Mouse (Mus musculus): ENCODE data around the gene Tango2.

Gene Tango2

GRCm38 (mm10) chr16:18383045-18383726, 35.3 kb upstream of the Tango2 start:
- no peak for DNase-seq (ENCODE audit: low read depth)

GRCm38 (mm10) chr16:18381621-18382258, 33.8 kb upstream of the Tango2 start:
- no peak for DNase-seq (ENCODE audit: low read depth)

- no peak for DNase-seq (ENCODE audit: low read depth)
Observed at GRCm38 (mm10) chr16:18380495-18381063, 32.7 kb upstream of the Tango2 start.

GRCm38 (mm10) chr16:18379338-18380001, 31.6 kb upstream of the Tango2 start:
- no peak for DNase-seq (ENCODE audit: low read depth)

GRCm38 (mm10) chr16:18378489-18378888, 30.6 kb upstream of the Tango2 start:
- DNase-seq (ENCODE audit: low read depth) = no peak

- DNase-seq (ENCODE audit: low read depth) = no peak
Observed at GRCm38 (mm10) chr16:18377203-18377602, 29.3 kb upstream of the Tango2 start.

- DNase-seq (ENCODE audit: low read depth) = no peak
Observed at GRCm38 (mm10) chr16:18376297-18376954, 28.5 kb upstream of the Tango2 start.

- no peak for DNase-seq (ENCODE audit: low read depth)
Observed at GRCm38 (mm10) chr16:18373632-18374031, 25.7 kb upstream of the Tango2 start.

GRCm38 (mm10) chr16:18370197-18370596, 22.3 kb upstream of the Tango2 start:
- DNase-seq (ENCODE audit: low read depth) = no peak

- no peak for DNase-seq (ENCODE audit: low read depth)
Observed at GRCm38 (mm10) chr16:18366849-18367248, 18.9 kb upstream of the Tango2 start.

- no peak for DNase-seq (ENCODE audit: low read depth)
Observed at GRCm38 (mm10) chr16:18362948-18363347, 15.0 kb upstream of the Tango2 start.

GRCm38 (mm10) chr16:18360151-18360805, 12.4 kb upstream of the Tango2 start:
- DNase-seq (ENCODE audit: low read depth) = no peak

GRCm38 (mm10) chr16:18357977-18358376, 10.1 kb upstream of the Tango2 start:
- no peak for DNase-seq (ENCODE audit: low read depth)

GRCm38 (mm10) chr16:18356961-18357360, 9.1 kb upstream of the Tango2 start:
- DNase-seq (ENCODE audit: low read depth) = no peak

GRCm38 (mm10) chr16:18353106-18353505, 5.2 kb upstream of the Tango2 start:
- DNase-seq (ENCODE audit: low read depth) = no peak

GRCm38 (mm10) chr16:18351313-18352055, 3.6 kb upstream of the Tango2 start:
- no peak for DNase-seq (ENCODE audit: low read depth)

GRCm38 (mm10) chr16:18349761-18350325, 1.9 kb upstream of the Tango2 start:
- no peak for DNase-seq (ENCODE audit: low read depth)

- no peak for DNase-seq (ENCODE audit: low read depth)
Observed at GRCm38 (mm10) chr16:18348601-18349175, 785 bp upstream of the Tango2 start.

GRCm38 (mm10) chr16:18345243-18345642, 2.7 kb downstream of the Tango2 start:
- DNase-seq (ENCODE audit: low read depth) = peak; percentile 81

GRCm38 (mm10) chr16:18343778-18344177, 4.1 kb downstream of the Tango2 start:
- DNase-seq (ENCODE audit: low read depth) = peak; percentile 92
